Mouse (Mus musculus) liver, embryonic 11.5 days (tissue): ENCODE data around the gene Abtb2. TPM values are rescaled to one million over a fixed set of nuclear protein-coding genes. Genes with fewer than 3 reads are reported as not detected.

Experiments
- ATAC-seq: fragments of 200-750 bp; cut with Nextera tagmentation; replicated peaks from 2 replicates; pipeline ENCODE4 v1.8.0; 2017; ENCODE audit warnings: moderate number of reproducible peaks, mild to moderate bottlenecking, moderate TSS enrichment, moderate library complexity; ENCODE audit not compliant: low FRiP score
- DNase-seq: peaks from one replicate; pipeline ENCODE4 v3.0.0-alpha.2; 2017; ENCODE audit warnings: low spot score
- H3K27ac ChIP-seq: fragments of 300-500 bp; sonication (generic); 2 replicates; pipeline ENCODE4 v1.5.1; 2014; ENCODE audit warnings: mild to moderate bottlenecking, low read depth, low read length, control low read depth
- H3K27me3 ChIP-seq: fragments of 300-500 bp; sonication (generic); replicated peaks from 2 replicates; pipeline ENCODE4 v1.6.1; 2014; ENCODE audit warnings: low read length, mixed read lengths; ENCODE audit not compliant: control insufficient read depth, insufficient read depth
- H3K36me3 ChIP-seq: fragments of 300-500 bp; sonication (generic); 2 replicates; pipeline ENCODE4 v1.6.1; 2014; ENCODE audit warnings: mild to moderate bottlenecking, low read length, moderate library complexity, mixed read lengths; ENCODE audit not compliant: control insufficient read depth, insufficient read depth
- H3K4me1 ChIP-seq: fragments of 300-500 bp; sonication (generic); replicated peaks from 2 replicates; pipeline ENCODE4 v1.6.1; 2014; ENCODE audit warnings: low read length, mixed read lengths; ENCODE audit not compliant: control insufficient read depth, insufficient read depth
- H3K4me2 ChIP-seq: fragments of 300-500 bp; sonication (generic); 2 replicates; pipeline ENCODE4 v1.6.1; 2014; ENCODE audit warnings: mild to moderate bottlenecking, control low read depth, moderate library complexity
- H3K4me3 ChIP-seq: fragments of 300-500 bp; sonication (generic); 2 replicates; pipeline ENCODE4 v1.5.1; 2014; ENCODE audit warnings: low read depth, low read length, control low read depth
- H3K9ac ChIP-seq: fragments of 300-500 bp; sonication (generic); 2 replicates; pipeline ENCODE4 v1.6.1; 2014; ENCODE audit warnings: low read depth, low read length, control low read depth
- H3K9me3 ChIP-seq: fragments of 300-500 bp; sonication (generic); 2 replicates; pipeline ENCODE4 v1.6.1; 2016; ENCODE audit warnings: low read length, inconsistent platforms, mixed read lengths; ENCODE audit not compliant: control insufficient read depth
- WGBS: fragments of 180-500 bp; shearing (Covaris S2); extraction: QIAGEN DNeasy Blood & Tissue Kit; methylation state at CpG from one replicate; pipeline ENCODE4 v1.1.7; 2014; 5-methylcytosine and 5-hydroxymethylcytosine counted together
- polyA plus RNA-seq: library from polyadenylated mRNA; unstranded; fragments of >200 nt; fragmentation: Nextera tagmentation; extraction: Ambion mirVana; gene quantifications from 2 replicates; pipeline ENCODE4 v1.2.1, GENCODE M21; 2014

Gene Abtb2
- polyA plus RNA-seq, 1 experiment from 2014 or later = 4.6 TPM

DNA sequence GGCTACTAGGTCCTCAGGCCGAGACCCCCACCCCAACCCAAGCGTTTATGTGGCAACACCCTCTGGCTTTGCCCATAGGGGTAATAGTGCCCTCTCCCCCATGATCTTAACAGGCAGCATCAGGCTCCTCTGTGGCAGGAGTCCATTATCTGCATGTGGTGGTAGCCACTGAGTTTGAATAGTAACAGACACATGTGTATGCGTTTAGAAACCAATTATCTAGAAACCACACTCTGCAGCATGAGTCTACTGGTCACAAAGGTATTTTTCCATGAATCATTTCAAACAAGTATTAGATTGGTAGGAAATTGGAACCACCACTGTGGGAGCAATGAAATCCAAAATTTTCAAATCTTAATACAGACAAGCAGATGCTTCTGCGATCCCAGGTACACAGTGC lies 119.5 kb downstream of the Abtb2 start:
- Histone ChIP-seq H3K9me3 (no peaks in the 10 kb centered on the region), H3K27me3 (no peaks in the 10 kb centered on the region), H3K9ac (no peak overlapping the region), H3K4me1 (no peaks in the 10 kb centered on the region), H3K36me3 (no peaks in the 10 kb centered on the region), H3K27ac (no peak overlapping the region), H3K4me2 (no peak overlapping the region), H3K4me3 (no peak overlapping the region)
- DNase-seq (no peak), ATAC-seq (no peak)
- WGBS = 73% methylated on average over 4 of the region's 4 CpGs

DNA sequence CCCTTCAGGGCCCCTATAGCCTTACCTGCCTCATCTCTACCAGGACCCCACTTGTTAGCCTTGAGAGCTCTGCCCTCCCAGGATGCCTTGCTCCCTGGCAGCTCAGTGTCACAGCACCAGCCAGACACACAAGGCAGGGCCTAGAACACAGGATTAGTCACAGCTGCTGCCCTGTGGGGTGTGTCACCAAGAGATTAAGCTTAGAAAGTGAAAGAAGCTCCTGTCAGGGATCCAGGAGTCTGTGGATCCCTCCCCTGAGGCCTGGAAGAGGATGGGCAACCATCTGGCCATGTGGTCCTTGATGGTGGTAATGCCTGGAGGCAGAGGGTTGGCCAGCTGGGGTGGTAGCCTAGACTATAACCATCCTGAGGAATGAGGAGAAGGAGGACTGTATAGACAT lies 121.0 kb downstream of the Abtb2 start:
- ATAC-seq (no peak), DNase-seq (no peak)
- no peak overlapping the region for H3K9ac ChIP-seq
- no peak overlapping the region for H3K4me3 ChIP-seq
- no peak overlapping the region for H3K27ac ChIP-seq
- H3K27me3 ChIP-seq = no peaks in the 10 kb centered on the region
- H3K9me3 ChIP-seq = no peaks in the 10 kb centered on the region
- H3K4me1 ChIP-seq = no peaks in the 10 kb centered on the region
- H3K36me3 ChIP-seq = no peaks in the 10 kb centered on the region
- no peak overlapping the region for H3K4me2 ChIP-seq

GRCm38 (mm10) chr2:103687888-103688287 lies 121.8 kb downstream of the Abtb2 start:
- Histone ChIP-seq H3K4me1 (no peaks in the 10 kb centered on the region), H3K9ac (no peak overlapping the region), H3K36me3 (no peaks in the 10 kb centered on the region), H3K4me3 (no peak overlapping the region), H3K4me2 (no peak overlapping the region), H3K27ac (no peak overlapping the region), H3K9me3 (no peaks in the 10 kb centered on the region), H3K27me3 (no peaks in the 10 kb centered on the region)
- ATAC-seq (no peak), DNase-seq (no peak)

- no peak overlapping the region for H3K27ac ChIP-seq
Observed at GRCm38 (mm10) chr2:103690425-103690824, 124.3 kb downstream of the Abtb2 start.

DNA sequence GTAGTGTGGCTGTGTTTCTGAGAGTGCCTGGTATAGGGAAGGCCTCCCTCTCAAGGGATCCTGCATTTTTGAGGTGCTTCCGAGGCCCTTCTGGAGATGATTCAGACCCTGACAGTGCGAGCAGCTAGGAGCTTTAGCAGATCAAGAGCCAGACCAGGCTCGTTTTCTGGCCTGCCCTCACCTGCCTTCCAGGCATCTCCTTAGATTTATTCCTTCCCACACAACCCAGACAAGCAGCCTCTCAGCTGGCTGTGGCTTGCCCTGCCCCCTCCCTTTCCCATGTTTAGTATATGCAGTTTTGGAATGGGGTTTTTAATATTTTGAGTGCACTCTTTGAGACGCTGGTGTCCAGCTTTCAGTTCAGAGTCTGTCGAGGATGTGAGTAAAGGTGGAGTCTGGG lies 124.7 kb downstream of the Abtb2 start:
- Histone ChIP-seq H3K9ac (no peak overlapping the region), H3K27me3 (no peaks in the 10 kb centered on the region), H3K4me2 (no peak overlapping the region), H3K27ac (no peak overlapping the region), H3K36me3 (no peaks in the 10 kb centered on the region), H3K4me1 (no peaks in the 10 kb centered on the region), H3K9me3 (no peaks in the 10 kb centered on the region), H3K4me3 (no peak overlapping the region)
- DNase-seq (no peak), ATAC-seq (no peak)
- 71% methylated on average over 5 of the region's 5 CpGs for whole genome bisulfite sequencing

More at GRCm38 (mm10) chr2:103690425-103690824, 124.3 kb downstream of the Abtb2 start:
- no peak overlapping the region for H3K4me3 ChIP-seq
- 57% methylated on average over 6 of the region's 6 CpGs for WGBS
- H3K9ac ChIP-seq = no peak overlapping the region
- no peaks in the 10 kb centered on the region for H3K27me3 ChIP-seq
- no peak for ATAC-seq
- no peaks in the 10 kb centered on the region for H3K4me1 ChIP-seq
- no peak overlapping the region for H3K4me2 ChIP-seq
- H3K9me3 ChIP-seq = no peaks in the 10 kb centered on the region
- no peak for DNase-seq
- H3K36me3 ChIP-seq = no peaks in the 10 kb centered on the region

DNA sequence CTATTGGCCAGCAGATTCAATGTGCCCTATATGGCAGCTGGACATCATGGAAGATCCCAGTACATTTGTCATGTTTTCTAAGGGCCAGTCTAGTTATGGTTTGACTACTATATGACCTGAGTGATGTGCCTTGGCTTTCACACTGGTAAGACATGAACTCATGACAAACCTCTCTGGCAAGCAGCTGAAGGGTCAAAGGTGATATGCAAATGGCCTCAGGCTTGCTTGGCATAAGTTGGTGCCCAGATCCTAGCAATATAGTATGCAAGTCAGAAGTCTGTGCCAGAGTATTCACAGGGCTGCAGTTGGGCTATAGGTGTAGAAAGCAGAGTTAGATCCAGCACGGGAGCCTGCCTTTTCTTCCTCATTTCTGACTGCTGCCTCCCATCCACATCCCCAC lies 125.2 kb downstream of the Abtb2 start:
- Histone ChIP-seq H3K36me3 (no peaks in the 10 kb centered on the region), H3K27me3 (no peaks in the 10 kb centered on the region), H3K9me3 (no peaks in the 10 kb centered on the region), H3K4me1 (no peaks in the 10 kb centered on the region), H3K27ac (no peak overlapping the region), H3K9ac (no peak overlapping the region), H3K4me3 (no peak overlapping the region), H3K4me2 (no peak overlapping the region)
- DNase-seq = no peak
- 50% methylated on average over 1 of the region's 1 CpGs for WGBS
- ATAC-seq = no peak

DNA sequence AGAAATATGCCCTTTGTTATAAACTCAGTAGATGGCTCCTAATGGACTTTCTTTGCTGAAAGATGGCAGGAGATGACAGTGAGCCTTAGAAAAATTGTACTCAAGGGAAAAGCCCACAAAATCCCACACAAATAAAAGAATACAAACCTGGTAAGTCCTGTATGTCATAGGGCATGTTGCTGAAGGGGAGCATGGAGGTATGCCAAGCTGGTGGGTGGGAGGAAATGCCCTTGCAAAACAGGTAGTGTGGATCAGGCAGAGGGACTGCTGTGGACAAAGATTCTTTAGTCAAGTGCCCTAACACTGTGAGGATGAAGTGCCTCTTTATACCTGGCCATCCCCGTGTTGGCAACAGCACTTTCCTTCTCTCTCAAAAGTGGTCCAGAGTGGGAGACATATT lies 126.7 kb downstream of the Abtb2 start:
- no peak overlapping the region for H3K27ac ChIP-seq
- ATAC-seq = no peak
- H3K4me3 ChIP-seq = no peak overlapping the region
- no peaks in the 10 kb centered on the region for H3K36me3 ChIP-seq
- H3K4me2 ChIP-seq = no peak overlapping the region
- WGBS = 87% methylated on average over 1 of the region's 1 CpGs
- H3K4me1 ChIP-seq = no peaks in the 10 kb centered on the region
- no peak overlapping the region for H3K9ac ChIP-seq
- no peaks in the 10 kb centered on the region for H3K9me3 ChIP-seq
- no peaks in the 10 kb centered on the region for H3K27me3 ChIP-seq
- DNase-seq = no peak

DNA sequence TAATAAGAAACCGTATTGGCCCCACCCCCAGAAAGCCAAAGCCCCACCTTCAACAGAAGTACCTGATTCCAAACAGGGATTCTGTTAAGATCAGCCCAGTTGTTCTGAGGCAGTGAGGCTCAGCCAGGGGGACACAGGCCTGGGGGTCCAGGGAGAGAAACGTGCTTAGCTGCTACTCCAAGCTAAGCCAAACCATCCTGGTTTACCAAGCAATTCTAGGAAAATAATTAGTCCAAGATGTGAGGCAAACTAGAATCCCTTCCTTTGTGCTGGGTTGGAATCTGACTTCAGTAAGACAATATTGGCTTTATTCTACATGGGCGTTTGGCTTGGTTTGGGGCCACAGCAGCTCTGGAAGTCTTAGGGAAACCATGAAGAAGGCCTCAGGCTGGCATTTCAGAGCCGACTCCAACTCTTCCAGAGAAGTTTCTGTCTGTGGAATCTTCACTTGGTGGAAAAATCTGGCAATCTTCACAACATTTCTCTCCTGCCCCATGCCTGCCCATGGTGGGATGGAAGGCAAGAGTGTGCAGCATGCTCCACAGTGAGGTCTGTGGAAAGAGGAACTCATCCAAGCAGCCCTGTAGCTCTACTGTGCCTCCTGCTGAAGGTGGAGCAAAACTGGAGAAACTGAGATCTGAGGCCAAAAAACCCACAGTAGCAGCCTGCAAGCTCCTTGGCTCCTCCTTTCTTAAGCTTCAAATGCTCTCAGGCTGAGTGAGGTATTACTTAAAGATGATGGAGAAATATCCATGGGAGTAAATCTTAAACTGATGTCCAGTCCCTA lies 128.9 kb downstream of the Abtb2 start:
- 79% methylated on average over 4 of the region's 4 CpGs for WGBS

DNA sequence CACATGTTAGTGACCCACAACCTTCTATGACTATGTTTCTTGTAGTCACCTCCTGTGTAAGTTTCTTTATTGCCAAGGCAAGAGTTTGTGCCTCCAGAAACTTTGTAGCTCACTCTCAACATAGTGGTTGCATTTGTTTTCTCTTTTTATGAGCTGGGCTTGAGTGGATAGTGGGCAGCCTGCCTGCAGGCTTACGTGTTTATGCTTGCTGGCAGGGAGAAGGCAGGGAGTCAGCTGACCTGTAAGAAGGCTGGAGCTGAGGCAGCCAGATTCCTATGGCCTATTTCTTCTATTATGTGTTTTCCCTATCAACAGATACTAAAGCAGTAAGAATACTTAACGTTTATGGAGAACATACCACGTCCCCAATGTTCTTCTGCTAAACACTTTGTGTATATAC lies 130.1 kb downstream of the Abtb2 start:
- Histone ChIP-seq H3K27ac (no peak overlapping the region), H3K4me1 (no peaks in the 10 kb centered on the region), H3K9me3 (no peaks in the 10 kb centered on the region), H3K4me3 (no peak overlapping the region), H3K27me3 (no peaks in the 10 kb centered on the region), H3K4me2 (no peak overlapping the region), H3K9ac (no peak overlapping the region), H3K36me3 (no peaks in the 10 kb centered on the region)
- WGBS = 74% methylated on average over 3 of the region's 3 CpGs
- ATAC-seq = no peak
- no peak for DNase-seq

More for the DNA sequence above, 128.9 kb downstream of the Abtb2 start:
- Histone ChIP-seq H3K27ac (no peak overlapping the region), H3K27me3 (no peaks in the 10 kb centered on the region), H3K9ac (no peak overlapping the region), H3K9me3 (no peaks in the 10 kb centered on the region), H3K4me3 (no peak overlapping the region), H3K36me3 (no peaks in the 10 kb centered on the region), H3K4me2 (no peak overlapping the region), H3K4me1 (no peaks in the 10 kb centered on the region)
- no peak for ATAC-seq
- no peak for DNase-seq
